Mouse (Mus musculus): Measurements from ENCODE around the gene Fcer1a. TPM values are rescaled to one million over a fixed set of nuclear protein-coding genes. Genes with fewer than 3 reads are reported as not detected.
"Not testable (repeated sequence)": the region's sequence is repeated elsewhere in the genome, so short reads cannot be mapped to it uniquely, and the experiment has no call there.

The Fcer1a gene
- total RNA-seq (2021): not detected
- long read RNA-seq, experiment 1: 0 reads
- long read RNA-seq, experiment 2: 0 reads

- intact Hi-C loops (cut with DNase I): no loop called here
- no peak for DNase-seq
These were observed at the start of gene Fcer1a for GRCm38 (mm10) chr1:173227081-173227480. Fcer1a (minus strand) TSS chr1:173227214.

GRCm38 (mm10) chr1:173265701-173266100 is 38.7 kb upstream of the Fcer1a start, which contains the start of gene Olfr418:
Olfr418 (plus strand) TSS chr1:173266001.
- no peak for DNase-seq
- intact Hi-C loops (cut with DNase I): no loop called here

- DNase-seq: no peak
- intact Hi-C loops (cut with DNase I): no loop called here
These were observed 22.9 kb upstream of the Fcer1a start for GRCm38 (mm10) chr1:173249888-173250287.

- intact Hi-C loops (cut with DNase I); DNase-seq: not testable (repeated sequence)
These were observed 10.0 kb upstream of the Fcer1a start for GRCm38 (mm10) chr1:173237004-173237403.

GRCm38 (mm10) chr1:173216481-173216880 is 10.5 kb downstream of the Fcer1a start:
- DNase-seq: no peak

GRCm38 (mm10) chr1:173212092-173212491 is 14.9 kb downstream of the Fcer1a start, which contains the start of gene Olfr1404:
Olfr1404 (plus strand) TSS chr1:173212392.
- intact Hi-C loops (cut with DNase I): no loop called here

More at GRCm38 (mm10) chr1:173216481-173216880, 10.5 kb downstream of the Fcer1a start:
- intact Hi-C loops (cut with DNase I): no loop called here

GRCm38 (mm10) chr1:173197508-173197907 is 29.5 kb downstream of the Fcer1a start, which contains the start of gene Olfr218:
Olfr218 (plus strand) TSS chr1:173197808.
- no peak for DNase-seq
- intact Hi-C loops (cut with DNase I): no loop called here

More at GRCm38 (mm10) chr1:173212092-173212491, 14.9 kb downstream of the Fcer1a start, which contains the start of gene Olfr1404:
- DNase-seq: no peak

- no peak for DNase-seq
- intact Hi-C loops (cut with DNase I): no loop called here
These were observed 30.7 kb downstream of the Fcer1a start for GRCm38 (mm10) chr1:173196359-173196758.

- intact Hi-C loops (cut with DNase I): no loop called here
- DNase-seq: no peak
These were observed 35.0 kb downstream of the Fcer1a start for GRCm38 (mm10) chr1:173192059-173192458.

- no peak for DNase-seq
- intact Hi-C loops (cut with DNase I): no loop called here
These were observed 36.5 kb downstream of the Fcer1a start, which contains the start of gene Olfr1406 for GRCm38 (mm10) chr1:173190540-173190939. Olfr1406 (minus strand) TSS chr1:173190640.

GRCm38 (mm10) chr1:173174154-173174842 is 52.7 kb downstream of the Fcer1a start:
- intact Hi-C loops (cut with DNase I): no loop called here
- DNase-seq: no peak

Other genes starting within 250 kb of the Fcer1a start
- gene Olfr1408, start 89.8 kb downstream of the Fcer1a start, total RNA-seq (2021): not detected
- not detected for gene Olfr1406, start 36.6 kb downstream of the Fcer1a start, total RNA-seq (2021)
- gene Olfr218, start 29.4 kb downstream of the Fcer1a start, total RNA-seq (2021): not detected
- gene Olfr1404, start 14.8 kb downstream of the Fcer1a start, total RNA-seq (2021): not detected
- not detected for gene Olfr418, start 38.8 kb upstream of the Fcer1a start, total RNA-seq (2021)
- not detected for gene Mptx2, start 50.6 kb upstream of the Fcer1a start, total RNA-seq (2021)
- 1 to 10 TPM in 1 of 2 experiments, under 1 TPM in 1; 0.83 to 1.3 TPM for gene Ackr1, start 106.5 kb upstream of the Fcer1a start, total RNA-seq (2021)
- 1 to 10 TPM in 1 of 2 experiments, under 1 TPM in 1; 0.91 to 1.2 TPM for gene Aim2, start 123.7 kb upstream of the Fcer1a start, total RNA-seq (2021)
- gene Cadm3, start 140.5 kb upstream of the Fcer1a start, total RNA-seq (2021): 1 to 10 TPM; 3.1 to 3.2 TPM

Data from heart, postnatal 14 days (tissue).